Mouse (Mus musculus) heart, adult 18-20 months (tissue): ENCODE data around the gene Camsap3. TPM values are rescaled to one million over a fixed set of nuclear protein-coding genes. Genes with fewer than 3 reads are reported as not detected.

Experiments used
- DNase-seq, 2 experiments: peaks; one replicate each; pipeline ENCODE4 v3.0.0; 2021 to 2022; ENCODE audit warnings: mixed read lengths in 1 of 2
- total RNA-seq, 2 experiments: library from RNA; stranded (reverse); gene quantifications; 2 replicates each; pipeline ENCODE4 v1.2.3; 2021

The Camsap3 gene
- total RNA-seq, 2 experiments from 2014 or later: 1.2 to 1.6 TPM

GRCm38 (mm10) chr8:3600401-3600800 is 13.3 kb downstream of the Camsap3 start:
- peak; percentile 80 to 87 for DNase-seq

DNA sequence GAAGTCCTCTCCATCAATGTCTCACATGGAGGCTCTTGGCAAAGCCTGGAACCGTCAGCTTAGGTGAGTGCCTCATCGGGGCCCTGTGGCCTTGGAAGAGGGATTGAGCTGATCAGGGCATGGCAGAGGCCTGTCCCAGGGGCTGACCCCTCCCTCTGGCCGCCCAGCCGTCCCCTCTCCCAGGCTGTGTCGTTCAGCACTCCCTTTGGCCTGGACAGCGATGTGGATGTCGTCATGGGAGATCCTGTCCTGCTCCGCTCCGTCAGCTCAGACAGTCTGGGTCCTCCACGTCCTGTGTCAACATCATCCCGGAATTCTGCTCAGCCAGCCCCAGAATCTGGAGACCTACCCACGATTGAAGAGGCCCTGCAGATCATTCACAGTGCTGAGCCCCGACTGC is 16.3 kb downstream of the Camsap3 start:
- no peak for DNase-seq

GRCm38 (mm10) chr8:3606593-3606992 is 19.5 kb downstream of the Camsap3 start:
- DNase-seq: no peak

- DNase-seq: no peak
These were observed 20.7 kb downstream of the Camsap3 start for GRCm38 (mm10) chr8:3607822-3608221.

- DNase-seq: peak in 1 of 2 experiments; percentile 31
These were observed 22.1 kb downstream of the Camsap3 start for GRCm38 (mm10) chr8:3609046-3609815.

- no peak for DNase-seq
These were observed 22.7 kb downstream of the Camsap3 start for GRCm38 (mm10) chr8:3609816-3610150.

GRCm38 (mm10) chr8:3621199-3621970 is 34.3 kb downstream of the Camsap3 start, which contains the start of the genes Xab2 and Pet100:
TSS of gene Xab2 (minus strand) at chr8:3621316.
TSS of gene Pet100 (plus strand) at chr8:3621548.
- DNase-seq: peak; percentile 99

- DNase-seq: no peak
These were observed 35.0 kb downstream of the Camsap3 start for GRCm38 (mm10) chr8:3622119-3622518.

GRCm38 (mm10) chr8:3625445-3625844 is 38.4 kb downstream of the Camsap3 start, which contains the start of gene Pcp2:
TSS of gene Pcp2 (minus strand) at chr8:3625545.
- DNase-seq: no peak

DNA sequence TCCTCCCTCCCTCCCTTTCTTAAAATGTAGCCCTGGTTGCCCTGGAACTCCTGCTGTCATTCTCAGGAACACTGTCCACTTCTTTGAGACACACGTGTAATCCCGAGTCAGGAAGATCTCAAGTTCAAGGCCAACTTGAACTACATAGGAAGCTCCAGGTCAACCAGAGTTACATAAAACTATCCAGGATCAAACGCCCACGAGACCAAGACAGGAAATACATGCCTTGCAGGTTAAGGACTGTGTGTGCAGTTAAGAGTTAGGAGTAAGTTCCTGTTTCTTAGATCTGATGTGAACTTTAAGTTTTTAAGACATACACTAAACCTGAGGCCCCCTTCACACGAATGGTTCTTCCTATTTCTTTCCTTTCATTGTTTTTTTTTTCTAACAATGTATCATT is 39.9 kb downstream of the Camsap3 start:
- DNase-seq: no peak

DNA sequence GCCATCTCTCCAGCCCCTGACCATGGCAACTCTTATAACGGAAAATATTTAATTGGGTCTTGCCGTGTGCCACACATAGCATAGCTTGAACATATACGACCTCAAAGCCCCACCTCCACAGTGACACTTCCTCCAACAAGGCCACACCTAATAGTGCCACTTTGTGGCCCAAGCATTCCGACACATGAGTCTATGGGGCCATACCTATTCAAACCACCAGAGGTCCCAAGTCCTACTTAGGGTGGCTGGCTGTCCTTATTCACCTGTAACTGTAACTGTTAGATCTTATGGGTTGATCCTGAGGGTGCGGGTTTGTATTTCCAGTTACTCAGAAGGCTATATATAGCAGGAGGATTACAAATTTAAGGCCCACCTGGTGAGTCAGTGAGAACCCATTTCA is 40.9 kb downstream of the Camsap3 start:
- no peak for DNase-seq

DNA sequence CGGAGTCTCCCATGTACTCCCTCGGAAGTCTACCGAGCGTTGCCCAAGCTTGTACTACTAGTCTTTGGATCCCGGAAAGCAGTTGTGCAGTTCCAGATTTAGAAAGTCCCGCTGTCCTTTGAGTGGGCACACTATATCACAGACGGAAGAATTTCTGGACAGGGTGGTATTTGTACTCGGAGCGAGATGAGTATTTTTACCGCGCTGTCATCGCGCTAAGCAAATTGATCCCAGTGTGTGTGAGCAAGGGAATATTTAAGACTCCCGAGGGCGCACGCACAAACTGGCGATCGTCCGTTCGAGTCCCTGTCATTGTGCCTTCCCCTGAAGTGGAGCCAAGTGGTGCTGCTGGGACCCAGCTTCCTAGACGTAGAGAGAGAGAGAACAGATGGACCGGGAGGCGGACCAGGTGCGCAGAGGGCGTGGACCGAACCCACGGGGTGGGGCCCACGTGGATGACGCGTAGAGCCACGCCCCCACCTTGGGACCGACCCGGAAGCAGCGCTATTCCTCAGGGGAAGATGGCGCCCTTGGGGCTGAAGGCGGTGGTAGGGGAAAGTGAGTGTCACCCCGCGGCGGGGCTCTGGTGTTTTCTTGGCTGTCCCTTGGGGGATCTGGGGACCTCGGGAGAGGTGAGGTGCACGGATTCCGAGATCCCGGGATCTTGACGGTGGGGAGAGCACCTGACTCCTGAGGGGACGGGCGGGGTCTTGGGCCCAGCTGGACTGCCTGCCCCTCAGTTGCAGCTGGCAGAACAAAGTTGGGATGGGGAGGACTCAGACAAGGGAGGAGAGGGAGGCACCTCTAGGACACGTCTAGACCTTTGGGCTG is 43.8 kb downstream of the Camsap3 start, which contains the start of gene Stxbp2:
Stxbp2 (plus strand) TSS at position 309 of the 831 bp plus-strand sequence.
- peak; percentile 40 to 56 for DNase-seq

- no peak for DNase-seq
These were observed 44.4 kb downstream of the Camsap3 start for GRCm38 (mm10) chr8:3631478-3631875.

DNA sequence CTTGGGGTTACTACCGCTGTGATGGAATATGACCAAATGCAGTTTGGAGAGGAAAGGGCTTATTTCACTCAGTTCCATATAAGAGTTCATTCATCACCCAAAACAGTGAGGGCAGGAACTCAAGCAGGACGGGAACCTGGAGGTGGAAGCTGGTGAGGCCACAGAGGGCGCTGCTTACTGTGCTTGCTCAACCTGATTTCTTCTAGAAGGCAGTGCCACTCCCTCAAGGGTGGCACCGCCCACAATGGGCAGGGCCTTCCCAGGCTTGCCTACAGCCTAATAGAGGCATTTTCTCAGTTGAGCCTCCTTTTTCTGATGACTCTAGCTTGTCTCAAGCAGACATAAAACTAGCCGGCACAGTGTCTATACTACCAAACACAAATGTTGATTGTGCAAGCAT is 58.7 kb downstream of the Camsap3 start:
- DNase-seq: peak; percentile 18 to 49

GRCm38 (mm10) chr8:3646824-3647531 is 59.9 kb downstream of the Camsap3 start:
- DNase-seq: no peak

DNA sequence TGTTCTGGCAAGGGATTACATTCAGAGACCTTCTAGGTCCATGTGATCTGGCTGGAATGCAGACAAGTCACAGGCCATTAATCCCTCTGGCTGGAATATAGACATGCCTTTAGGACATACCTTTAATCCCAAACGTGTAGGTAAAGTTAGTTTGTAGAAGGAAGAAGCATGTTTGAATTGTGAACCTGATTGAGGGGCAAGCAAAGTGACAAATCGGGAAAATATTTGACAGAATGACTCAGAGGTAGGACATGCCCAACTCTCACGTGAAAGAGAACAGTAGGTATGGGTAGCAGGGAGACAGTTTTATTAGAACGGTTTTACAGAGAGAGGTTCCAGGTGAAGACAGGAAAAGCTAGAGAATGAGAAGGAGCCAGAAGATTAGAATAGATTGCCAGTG is 60.5 kb downstream of the Camsap3 start:
- no peak for DNase-seq

DNA sequence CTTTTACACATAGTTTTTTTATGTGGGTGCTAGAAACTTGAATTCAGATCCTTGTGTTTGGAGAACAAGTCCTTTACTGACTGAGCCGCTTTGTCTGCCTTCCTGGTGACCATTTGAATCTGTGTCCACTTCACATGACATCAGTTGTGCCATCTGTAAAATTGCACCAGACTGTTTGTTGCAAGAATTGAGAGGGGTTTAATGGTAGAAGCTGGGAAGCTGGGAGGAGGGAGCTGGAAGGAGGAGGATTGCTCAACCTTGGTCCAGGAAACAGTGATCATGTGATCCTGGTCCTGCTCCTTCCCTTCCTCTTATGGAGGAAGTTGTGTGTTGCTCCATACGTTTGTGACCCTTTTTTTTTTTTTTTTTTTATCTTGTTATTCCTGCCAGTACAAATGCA is 61.2 kb downstream of the Camsap3 start:
- peak in 1 of 2 experiments; percentile 15 for DNase-seq

- DNase-seq: no peak
These were observed 61.9 kb downstream of the Camsap3 start for GRCm38 (mm10) chr8:3648990-3649389.

GRCm38 (mm10) chr8:3652845-3653244 is 65.8 kb downstream of the Camsap3 start:
- DNase-seq: no peak

DNA sequence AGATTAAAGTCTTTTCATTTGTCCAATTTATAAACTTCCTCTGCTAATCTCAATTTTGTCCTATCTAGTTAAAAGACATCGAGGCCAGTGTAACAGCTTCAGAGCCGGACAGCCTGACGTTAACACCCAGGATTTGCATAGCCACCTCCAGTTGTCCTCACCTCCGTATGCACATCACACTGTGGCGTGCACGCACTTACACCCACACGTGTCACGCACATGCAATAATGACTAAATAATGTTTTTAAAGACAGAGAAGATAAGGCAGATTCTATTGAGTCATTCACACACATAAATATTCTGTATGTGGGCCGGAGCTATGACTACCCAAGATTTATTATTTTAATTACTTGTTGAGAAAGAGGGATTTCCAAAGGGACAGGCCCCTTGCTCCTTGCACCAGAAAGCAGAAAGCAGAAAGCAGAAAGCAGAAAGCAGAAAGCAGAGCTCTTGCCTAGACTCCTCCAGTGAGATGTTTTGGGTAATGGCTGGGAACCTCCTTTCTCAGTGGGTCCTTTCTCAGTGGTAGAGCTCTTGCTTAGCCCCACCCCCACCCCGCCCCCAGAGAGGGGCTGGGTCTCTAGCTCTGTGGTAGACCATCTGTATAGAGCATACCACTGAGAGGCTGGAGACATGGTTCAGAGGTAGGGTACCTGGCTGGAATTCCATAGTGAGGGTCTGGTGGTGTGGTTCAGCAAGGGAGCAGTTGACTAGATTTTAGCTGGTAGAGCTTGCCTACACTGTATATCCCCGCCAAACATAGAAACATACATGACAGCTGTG is 67.8 kb downstream of the Camsap3 start:
- DNase-seq: no peak

DNA sequence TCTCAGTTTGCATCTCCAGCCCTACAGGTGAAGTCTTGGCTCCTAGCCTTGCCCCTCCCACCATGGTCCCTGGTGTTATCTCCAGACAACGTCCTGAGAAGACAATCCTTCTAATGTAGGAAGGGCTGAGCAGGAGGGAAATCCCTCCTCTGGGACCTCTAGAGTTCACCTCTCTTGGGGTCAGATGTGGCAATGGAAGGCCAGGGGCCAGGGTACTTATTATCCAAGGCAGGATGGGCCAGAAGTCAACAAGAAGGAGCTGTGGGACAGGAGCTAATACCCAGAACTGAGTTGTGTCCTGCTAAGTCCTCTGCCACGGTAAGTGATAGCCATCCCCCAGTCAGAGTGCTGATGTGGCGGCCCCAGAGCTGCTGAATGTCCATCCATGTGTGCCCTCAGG is 68.4 kb downstream of the Camsap3 start, which contains the start of gene Retn:
Retn (plus strand) TSS at position 245 of the 400 bp plus-strand sequence.
- no peak for DNase-seq
